Mouse (Mus musculus) small intestine, adult 2 months (tissue): ENCODE measurements around the gene 2410015M20Rik. TPM values are rescaled to one million over a fixed set of nuclear protein-coding genes. Genes with fewer than 3 reads are reported as not detected.

Source experiments
- H3K27ac ChIP-seq: fragments of 200-500 bp; 2 replicates; pipeline ENCODE4 v1.5.1; 2012; ENCODE audit warnings: low read depth, low read length, control low read depth, inconsistent platforms; ENCODE audit not compliant: insufficient read depth
- H3K27me3 ChIP-seq: fragments of 200-500 bp; 2 replicates; pipeline ENCODE4 v1.6.1; 2012; ENCODE audit warnings: mild to moderate bottlenecking, moderate library complexity, low read length, inconsistent platforms; ENCODE audit not compliant: control insufficient read depth, insufficient read depth
- H3K36me3 ChIP-seq: fragments of 200-500 bp; 2 replicates; pipeline ENCODE4 v1.6.1; 2012; ENCODE audit warnings: mild to moderate bottlenecking, low read length, control low read depth, inconsistent platforms; ENCODE audit not compliant: control insufficient read depth, insufficient read depth
- H3K4me1 ChIP-seq: fragments of 200-500 bp; 2 replicates; pipeline ENCODE4 v1.6.1; 2012; ENCODE audit warnings: low read length, inconsistent platforms, mixed read lengths; ENCODE audit not compliant: control insufficient read depth, insufficient read depth, insufficient read length
- H3K4me3 ChIP-seq: fragments of 200-500 bp; 2 replicates; pipeline ENCODE4 v1.5.1; 2012; ENCODE audit warnings: low read depth, mild to moderate bottlenecking, control low read depth, inconsistent platforms, low read length, moderate library complexity
- CTCF ChIP-seq: fragments of 200-500 bp; IDR thresholded peaks from 2 replicates; pipeline ENCODE4 v1.5.1; 2012; ENCODE audit warnings: low read depth, mild to moderate bottlenecking, control low read depth, inconsistent platforms, low read length, moderate library complexity, mixed read lengths; ENCODE audit not compliant: insufficient replicate concordance, insufficient read length; ENCODE audit errors: extremely low read depth
- POLR2A ChIP-seq: fragments of 200-500 bp; IDR thresholded peaks from 2 replicates; pipeline ENCODE4 v1.6.1; 2012; ENCODE audit warnings: low read depth, mild to moderate bottlenecking, control low read depth, inconsistent platforms, low read length, moderate library complexity
- WGBS: fragments of 180-500 bp; shearing (Covaris S2); methylation state at CpG from one replicate; pipeline ENCODE4 v1.1.7; 2018; 5-methylcytosine and 5-hydroxymethylcytosine counted together
- polyA plus RNA-seq: library from polyadenylated mRNA; depleted of rRNA; stranded (reverse); fragments of >200 nt; gene quantifications from 2 replicates; pipeline ENCODE4 v1.2.3, GENCODE M21; 2012

Gene 2410015M20Rik
- polyA plus RNA-seq, 1 experiment, result 142 TPM

GRCm38 (mm10) chr17:56611861-56612564 is 2.4 kb upstream of the 2410015M20Rik start:
- Histone ChIP-seq H3K36me3 (peaks cover 17% of the 10 kb centered on the region), H3K27ac (peak overlapping the region; percentile 34; the same call in 1 of the 2 replicates), H3K4me1 (peaks cover 25% of the 10 kb centered on the region), H3K4me3 (peak overlapping the region; percentile 50), H3K27me3 (no peaks in the 10 kb centered on the region)
- WGBS, result 24% methylated on average over 14 of the region's 14 CpGs
- TF ChIP-seq POLR2A (no peak), CTCF (no peak)

DNA sequence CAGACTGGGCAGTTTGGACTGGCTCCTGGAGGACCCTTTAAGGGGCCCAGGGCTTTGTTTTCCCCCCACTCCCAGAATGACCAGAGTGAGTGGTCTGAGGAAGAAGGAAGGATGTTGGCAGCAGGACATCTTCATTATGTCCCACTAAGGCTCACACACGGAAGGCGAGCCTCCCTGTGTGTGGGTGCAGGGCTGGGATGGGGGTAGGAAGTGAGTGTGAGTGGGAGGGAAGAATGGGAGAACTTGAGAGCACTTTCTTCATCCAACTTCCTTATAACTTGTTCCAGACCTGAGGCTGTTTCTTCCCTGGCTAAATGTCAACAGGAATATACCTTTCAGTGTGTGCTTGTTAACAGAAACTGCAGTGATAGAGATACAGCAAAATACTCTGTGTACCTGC is 1.8 kb upstream of the 2410015M20Rik start:
- H3K4me3 ChIP-seq, result no peak overlapping the region
- WGBS, result 67% methylated on average over 2 of the region's 2 CpGs

GRCm38 (mm10) chr17:56608699-56609098 is 872 bp downstream of the 2410015M20Rik start:
- Histone ChIP-seq H3K36me3 (peaks cover 34% of the 10 kb centered on the region), H3K4me1 (peaks cover 14% of the 10 kb centered on the region), H3K27ac (no peak overlapping the region), H3K4me3 (peak overlapping the region; percentile 82), H3K27me3 (no peaks in the 10 kb centered on the region)
- no peak for TF ChIP-seq POLR2A
- no peak for TF ChIP-seq CTCF
- WGBS, result 12% methylated on average over 5 of the region's 5 CpGs

More for the DNA sequence above, 1.8 kb upstream of the 2410015M20Rik start:
- no peaks in the 10 kb centered on the region for H3K27me3 ChIP-seq
- peaks cover 25% of the 10 kb centered on the region for H3K4me1 ChIP-seq
- TF ChIP-seq CTCF (no peak), POLR2A (no peak)
- no peak overlapping the region for H3K27ac ChIP-seq
- peaks cover 24% of the 10 kb centered on the region for H3K36me3 ChIP-seq

DNA sequence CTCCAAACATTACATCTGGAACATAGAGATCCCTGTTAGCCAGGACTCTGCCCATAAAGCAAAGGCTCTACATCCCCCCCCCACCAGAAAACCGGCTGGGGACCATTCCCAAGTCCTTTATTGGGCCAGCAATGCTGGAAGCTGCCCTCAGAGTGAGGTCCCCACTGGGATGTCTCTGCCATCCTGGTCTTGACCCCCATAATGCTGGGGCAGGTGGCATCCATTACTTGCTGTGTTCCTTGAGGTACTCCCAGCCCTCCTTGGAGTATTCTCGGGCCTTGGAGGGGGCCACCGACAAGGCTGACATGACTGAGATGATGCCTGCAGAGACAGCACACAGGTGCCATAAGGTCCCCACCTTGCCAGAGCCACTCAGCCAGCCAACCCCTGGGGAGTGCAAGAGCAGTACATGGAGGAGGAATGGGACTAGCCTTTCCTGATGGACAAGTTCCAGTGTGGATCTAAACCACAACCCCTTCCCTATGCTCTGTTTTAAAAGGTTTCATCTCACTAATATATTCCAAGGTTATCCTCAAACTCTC is 2.0 kb downstream of the 2410015M20Rik start:
- peaks cover 45% of the 10 kb centered on the region for H3K36me3 ChIP-seq

DNA sequence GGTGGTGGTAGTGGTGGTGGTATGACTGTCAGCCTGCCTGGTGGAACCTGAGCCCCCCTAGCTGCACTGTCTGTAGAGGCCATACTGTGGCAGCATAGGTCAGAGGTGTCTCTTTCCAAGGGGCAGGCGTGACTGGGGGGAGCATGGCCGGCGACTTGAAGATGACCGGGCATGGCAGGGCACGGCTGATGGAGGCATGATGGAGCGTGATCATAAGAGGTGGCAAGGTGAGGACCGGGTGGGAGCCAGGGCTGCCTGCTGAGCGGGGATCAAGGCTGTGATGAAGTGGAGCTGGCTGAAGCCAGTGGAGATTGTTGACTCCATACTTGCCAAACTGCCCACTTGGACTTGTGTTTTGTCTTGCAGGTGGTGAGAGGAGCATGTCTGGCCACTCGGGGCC is 4.1 kb downstream of the 2410015M20Rik start:
- H3K27me3 ChIP-seq, result no peaks in the 10 kb centered on the region
- H3K4me1 ChIP-seq, result peaks cover 6% of the 10 kb centered on the region; the same call in 1 of the 2 replicates
- TF ChIP-seq CTCF, result no peak
- no peak for TF ChIP-seq POLR2A
- WGBS, result 81% methylated on average over 9 of the region's 9 CpGs
- no peak overlapping the region for H3K4me3 ChIP-seq
- H3K36me3 ChIP-seq, result peaks cover 64% of the 10 kb centered on the region
- H3K27ac ChIP-seq, result no peak overlapping the region

More for the DNA sequence above, 2.0 kb downstream of the 2410015M20Rik start:
- no peak for TF ChIP-seq CTCF
- no peak for TF ChIP-seq POLR2A
- H3K27ac ChIP-seq, result no peak overlapping the region
- H3K4me1 ChIP-seq, result peaks cover 14% of the 10 kb centered on the region
- WGBS, result 66% methylated on average over 3 of the region's 3 CpGs
- H3K4me3 ChIP-seq, result no peak overlapping the region
- H3K27me3 ChIP-seq, result no peaks in the 10 kb centered on the region

GRCm38 (mm10) chr17:56604422-56604821 is 5.1 kb downstream of the 2410015M20Rik start:
- no peak overlapping the region for H3K27ac ChIP-seq
- WGBS, result 86% methylated on average over 3 of the region's 3 CpGs
- H3K27me3 ChIP-seq, result no peaks in the 10 kb centered on the region
- peaks cover 74% of the 10 kb centered on the region for H3K36me3 ChIP-seq
- peaks cover 2% of the 10 kb centered on the region; the same call in 1 of the 2 replicates for H3K4me1 ChIP-seq
- TF ChIP-seq POLR2A (no peak), CTCF (no peak)
- no peak overlapping the region for H3K4me3 ChIP-seq

- 89% methylated on average over 9 of the region's 9 CpGs for WGBS
- Histone ChIP-seq H3K4me3 (no peak overlapping the region), H3K36me3 (peaks cover 76% of the 10 kb centered on the region), H3K27me3 (no peaks in the 10 kb centered on the region), H3K27ac (no peak overlapping the region), H3K4me1 (peaks cover 2% of the 10 kb centered on the region; the same call in 1 of the 2 replicates)
- TF ChIP-seq POLR2A, result no peak
- TF ChIP-seq CTCF, result no peak
These were observed 5.5 kb downstream of the 2410015M20Rik start for GRCm38 (mm10) chr17:56604070-56604380.
